Mouse (Mus musculus) G1E (cell line): ENCODE data around the gene G0s2. TPM values are rescaled to one million over a fixed set of nuclear protein-coding genes. Genes with fewer than 3 reads are reported as not detected.

Experiments
- ATAC-seq: 2 replicates; pipeline ENCODE4 v1.8.0; 2016; ENCODE audit warnings: mild to moderate bottlenecking; ENCODE audit not compliant: insufficient number of reproducible peaks, poor library complexity, low FRiP score, severe bottlenecking; ENCODE audit errors: extremely low read depth
- DNase-seq: peaks from one replicate; pipeline ENCODE4 v3.0.0; 2012; ENCODE audit warnings: low spot score
- H3K27me3 ChIP-seq: 2 replicates; pipeline ENCODE4 v1.6.1; 2012; ENCODE audit warnings: mild to moderate bottlenecking, low read length, inconsistent platforms; ENCODE audit not compliant: insufficient read depth
- H3K36me3 ChIP-seq: replicated peaks from 2 replicates; pipeline ENCODE3; 2012; ENCODE audit warnings: mild to moderate bottlenecking, inconsistent platforms
- H3K4me1 ChIP-seq: 2 replicates; pipeline ENCODE4 v1.6.1; 2012; ENCODE audit warnings: low read depth, low read length, inconsistent platforms, mixed read lengths; ENCODE audit not compliant: insufficient read depth
- H3K4me3 ChIP-seq: 2 replicates; pipeline ENCODE4 v1.5.1; 2012; ENCODE audit warnings: low read depth, mild to moderate bottlenecking, inconsistent platforms, low read length, moderate library complexity, mixed read lengths
- H3K9me3 ChIP-seq: replicated peaks from 2 replicates; pipeline ENCODE4 v1.6.1; 2012; ENCODE audit warnings: inconsistent platforms
- CTCF ChIP-seq: IDR thresholded peaks from 2 replicates; pipeline ENCODE4 v1.5.1; 2012; ENCODE audit warnings: low read depth, low read length, inconsistent platforms, mixed read lengths
- GATA1 ChIP-seq: IDR thresholded peaks from 2 replicates; pipeline ENCODE4 v1.6.1; 2012; ENCODE audit warnings: borderline replicate concordance, low read length, inconsistent platforms, mixed read lengths
- GATA2 ChIP-seq: IDR thresholded peaks from 2 replicates; pipeline ENCODE4 v1.6.1; 2012; ENCODE audit warnings: low read depth, low read length, inconsistent platforms, borderline replicate concordance
- POLR2AphosphoS5 ChIP-seq: IDR thresholded peaks from 2 replicates; pipeline ENCODE4 v1.6.1; 2012; ENCODE audit warnings: low read depth, low read length, inconsistent platforms; ENCODE audit not compliant: insufficient replicate concordance
- TAL1 ChIP-seq: conservative IDR thresholded peaks from 2 replicates; pipeline ENCODE4 v1.6.1; 2012; ENCODE audit warnings: low read depth, low read length, inconsistent platforms, mixed read lengths
- polyA plus RNA-seq: library from polyadenylated mRNA; stranded (reverse); fragments of >175 nt; gene quantifications from 2 replicates; pipeline ENCODE4 v1.2.3, GENCODE M21; 2012
- total RNA-seq, 2 experiments: library from RNA; stranded (forward) in 1 of 2; stranded (reverse) in 1 of 2; fragments of 200-1000 nt in 1 of 2; fragments of >200 nt in 1 of 2; fragmentation: Nextera tagmentation in 1 of 2; gene quantifications; 2 replicates each; pipeline ENCODE4 v1.2.3; 2014 to 2017

The G0s2 gene
- total and polyA plus RNA-seq, 3 experiments = not detected

GRCm38 (mm10) chr1:193279492-193279891 is 6.5 kb upstream of the G0s2 start:
- DNase-seq = no peak

GRCm38 (mm10) chr1:193278414-193279045 is 5.5 kb upstream of the G0s2 start:
- TF ChIP-seq GATA1 = no peak
- no peak for TF ChIP-seq GATA2
- no peak for TF ChIP-seq TAL1
- no peak for TF ChIP-seq POLR2AphosphoS5
- TF ChIP-seq CTCF = no peak
- no peaks in the 10 kb centered on the region for H3K9me3 ChIP-seq
- DNase-seq (no peak), ATAC-seq (no peak)
- no peaks in the 10 kb centered on the region for H3K27me3 ChIP-seq
- H3K36me3 ChIP-seq = no peaks in the 10 kb centered on the region
- no peaks in the 10 kb centered on the region for H3K4me1 ChIP-seq
- no peak overlapping the region for H3K4me3 ChIP-seq

More at GRCm38 (mm10) chr1:193279492-193279891, 6.5 kb upstream of the G0s2 start:
- Histone ChIP-seq H3K27me3 (no peaks in the 10 kb centered on the region), H3K4me3 (no peak overlapping the region), H3K9me3 (no peaks in the 10 kb centered on the region), H3K4me1 (no peaks in the 10 kb centered on the region), H3K36me3 (no peaks in the 10 kb centered on the region)
- no peak for TF ChIP-seq TAL1
- TF ChIP-seq POLR2AphosphoS5 = no peak
- TF ChIP-seq CTCF = no peak
- no peak for TF ChIP-seq GATA1
- TF ChIP-seq GATA2 = no peak
- ATAC-seq = no peak

GRCm38 (mm10) chr1:193274407-193275071 is 1.5 kb upstream of the G0s2 start:
- no peaks in the 10 kb centered on the region; the same call in 1 of the 2 replicates for H3K4me1 ChIP-seq
- DNase-seq (no peak), ATAC-seq (no peak)
- peaks cover 4% of the 10 kb centered on the region; the same call in 1 of the 2 replicates for H3K27me3 ChIP-seq
- no peaks in the 10 kb centered on the region for H3K9me3 ChIP-seq
- no peak overlapping the region for H3K4me3 ChIP-seq
- TF ChIP-seq GATA2 (no peak), GATA1 (no peak), CTCF (no peak), TAL1 (no peak), POLR2AphosphoS5 (no peak)
- no peaks in the 10 kb centered on the region for H3K36me3 ChIP-seq

- DNase-seq (no peak), ATAC-seq (no peak)
- TF ChIP-seq CTCF (no peak), GATA1 (no peak), POLR2AphosphoS5 (no peak), GATA2 (no peak), TAL1 (no peak)
- no peaks in the 10 kb centered on the region for H3K9me3 ChIP-seq
- H3K27me3 ChIP-seq = peaks cover 4% of the 10 kb centered on the region; the same call in 1 of the 2 replicates
- H3K4me3 ChIP-seq = 0 out of 2 replicates have a peak overlapping the region, but pooled peaks have one; percentile 13
- no peaks in the 10 kb centered on the region for H3K36me3 ChIP-seq
- H3K4me1 ChIP-seq = no peaks in the 10 kb centered on the region; the same call in 1 of the 2 replicates
Measured at GRCm38 (mm10) chr1:193272137-193272915, 691 bp downstream of the G0s2 start.

- DNase-seq (no peak), ATAC-seq (no peak)
- H3K36me3 ChIP-seq = no peaks in the 10 kb centered on the region
- H3K4me1 ChIP-seq = no peaks in the 10 kb centered on the region; the same call in 1 of the 2 replicates
- TF ChIP-seq TAL1 = no peak
- TF ChIP-seq CTCF = no peak
- TF ChIP-seq GATA2 = no peak
- TF ChIP-seq GATA1 = no peak
- no peak for TF ChIP-seq POLR2AphosphoS5
- H3K9me3 ChIP-seq = no peaks in the 10 kb centered on the region
- H3K4me3 ChIP-seq = no peak overlapping the region
- H3K27me3 ChIP-seq = peaks cover 4% of the 10 kb centered on the region; the same call in 1 of the 2 replicates
Measured at GRCm38 (mm10) chr1:193270965-193271763, 1.9 kb downstream of the G0s2 start.
